8 mouse cellular contexts compared by ENCODE assay signal in genomic region chr7:79466053-79466901, GRCm38 (mm10). TPM values are rescaled to one million over a fixed set of nuclear protein-coding genes. Genes with fewer than 3 reads are reported as not detected.
DNase-seq lines count a peak whose midpoint lies in the region; ATAC-seq lines count a peak whose summit lies in the region.

Gene Polg (minus strand): TSS chr7:79466362.

- peak within 1 kb of the TSS; percentile 86 for H3K4me2 ChIP-seq in intestine, embryonic 14.5 days (ENCODE audit: low read length)

- peak; percentile 99 to 100 for DNase-seq in adrenal gland, adult 18-20 months (ENCODE audit: low spot score in 2 of 2)
- DNase-seq in embryo, embryonic 11 days, result peak; percentile 97
- DNase-seq in gastrocnemius, postnatal 25 days, result peak; percentile 98
- DNase-seq in intestine, embryonic 14.5 days (ENCODE audit: low spot score), result peak; percentile 100
- DNase-seq in left cerebral cortex, postnatal 14 days (ENCODE audit: low spot score in 2 of 2), result peak; percentile 98 to 100
- peak; percentile 98 for DNase-seq in mesoderm, embryonic 11.5 days (ENCODE audit: low read depth, low spot score)
- DNase-seq in right cerebral cortex, postnatal 36 days (ENCODE audit: low spot score in 2 of 2), result peak; percentile 97 to 98
- peak; percentile 99 for DNase-seq in yolk sac, embryonic 10.5 days (ENCODE audit: low spot score)

- H3K36me3 ChIP-seq in intestine, embryonic 14.5 days (ENCODE audit: control insufficient read depth, insufficient read depth, low read length), result peaks cover 16% of the 10 kb centered on the region; the same call in 1 of the 2 replicates

- H3K27me3 ChIP-seq in intestine, embryonic 14.5 days (replicated peaks; ENCODE audit: control insufficient read depth, insufficient read depth, low read length), result no peaks in the 10 kb centered on the region; the same call in 1 of the 2 replicates

- WGBS in intestine, embryonic 14.5 days, result under 1% methylated on average over 75 of the region's 76 CpGs

- intact Hi-C loops in left cerebral cortex, postnatal 14 days (cut with DNase I), result loop anchor here (2.0 to 5.0 kb wide), 2 partner anchors 74 to 95 kb away; partner anchors contain the start of gene Fanci

- peak within 1 kb of the TSS; percentile 83 for H3K9ac ChIP-seq in intestine, embryonic 14.5 days (ENCODE audit: low read length)

- peak; percentile 96 for ATAC-seq in intestine, embryonic 14.5 days (replicated peaks; ENCODE audit: low FRiP score, low TSS enrichment, low read depth)

- peaks cover 17% of the 10 kb centered on the region for H3K4me1 ChIP-seq in intestine, embryonic 14.5 days (replicated peaks; ENCODE audit: control insufficient read depth, insufficient read depth, low read length)

- no peaks in the 10 kb centered on the region for H3K9me3 ChIP-seq in intestine, embryonic 14.5 days (ENCODE audit: control insufficient read depth, low read length)

- H3K27ac ChIP-seq in intestine, embryonic 14.5 days (ENCODE audit: low read depth), result peak within 1 kb of the TSS; percentile 74

- peak within 1 kb of the TSS; percentile 83 for H3K4me3 ChIP-seq in intestine, embryonic 14.5 days (ENCODE audit: low read depth, low read length)

RNA-seq across cellular contexts. Expression of gene Polg, which starts in this region (rescaled TPM):
- 10 to 100 TPM; 63.5 to 79.3 TPM for total RNA-seq in adrenal gland, adult 18-20 months (2021)
- total RNA-seq in gastrocnemius, postnatal 25 days (2021), result 10 to 100 TPM; 33.8 to 34.3 TPM
- 36.4 and 44.8 TPM in 2 replicates for polyA plus RNA-seq in intestine, embryonic 14.5 days (2014; fragmentation: Nextera tagmentation; extraction: Ambion mirVana)
- 10 to 100 TPM; 84.3 to 90.1 TPM for total RNA-seq in left cerebral cortex, postnatal 14 days (2021)

Comparison
In these comparisons a context has a peak if more than half of its experiments do, and no peak if none do; other contexts are left out.
1. Peak in every context shown above with its lines: DNase-seq, ATAC-seq, H3K4me3 ChIP-seq and H3K27ac ChIP-seq.